Mouse (Mus musculus): ENCODE results near the gene Actg1.

DNA sequence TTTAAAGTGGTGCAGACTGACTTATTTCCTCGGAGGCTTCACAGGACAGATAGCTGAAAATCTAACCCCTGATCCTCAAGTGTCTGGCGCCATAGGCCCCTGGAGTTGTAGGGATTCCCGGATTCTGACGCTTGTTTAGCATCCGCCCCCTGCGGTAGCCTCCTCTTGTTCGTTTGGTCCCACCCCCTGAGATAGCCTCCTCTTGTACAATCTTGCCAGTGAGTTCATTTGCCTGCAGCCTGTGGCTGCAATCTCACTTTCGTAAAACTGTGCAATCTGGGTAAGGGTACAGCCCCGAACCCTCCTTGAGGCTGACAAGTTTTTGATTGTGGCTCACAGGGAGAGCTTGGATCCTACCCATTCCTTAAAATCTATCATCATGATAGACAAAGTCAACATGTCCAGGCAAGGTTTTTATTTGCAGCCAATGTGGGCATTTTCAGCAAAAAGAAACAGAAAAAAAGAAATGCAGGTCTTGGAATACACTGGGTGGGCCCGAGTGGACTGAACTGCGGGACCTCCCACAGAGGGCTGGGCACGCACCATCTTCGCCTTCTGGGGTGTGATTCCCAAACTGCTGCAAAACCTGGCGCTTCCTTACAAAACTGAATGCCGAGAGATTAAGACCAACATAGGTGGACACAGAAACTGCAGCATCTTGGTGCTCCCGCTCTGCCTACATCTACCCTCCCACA, 33.5 kb downstream of the Actg1 start:
- no peak for TF ChIP-seq ZNF384 (IDR thresholded peaks at IDR 0.05; ENCODE audit: low read depth, low read length)
- no peak for TF ChIP-seq ZC3H11A (IDR thresholded peaks at IDR 0.05; ENCODE audit: borderline replicate concordance, low read depth, low read length)
- TF ChIP-seq HCFC1 (IDR thresholded peaks at IDR 0.05; ENCODE audit: borderline replicate concordance, insufficient read depth, low read length) = no peak

All from ES-E14 (cell line).